In genomic region chr13:22271721-22272120, GRCm38 (mm10) we compare ENCODE assay signal across 33 mouse cellular contexts. TPM values are rescaled to one million over a fixed set of nuclear protein-coding genes. Genes with fewer than 3 reads are reported as not detected.
DNase-seq lines count a peak whose midpoint lies in the region; ATAC-seq and TF ChIP-seq lines count a peak whose summit lies in the region.
"Had no signal": no experiment of that assay in that cellular context is flagged by ENCODE, and none has a peak within 500 bp of the region (broad histone marks: within the 10 kb centered on the region; RNA-seq: fewer than 3 reads in every experiment).

No protein-coding gene starts in this region.

- H3K9ac ChIP-seq in hindbrain, embryonic 14.5 days = no peak overlapping the region
- H3K9ac ChIP-seq in midbrain, embryonic 12.5 days (replicated peaks) = no peak overlapping the region
- no peak overlapping the region for H3K9ac ChIP-seq in midbrain, embryonic 14.5 days (replicated peaks; ENCODE audit: low read length)
- no peak overlapping the region for H3K9ac ChIP-seq in midbrain, postnatal 0 days (replicated peaks; ENCODE audit: low read length, poor library complexity, severe bottlenecking)
- no peak overlapping the region for H3K9ac ChIP-seq in lung, postnatal 0 days (replicated peaks; ENCODE audit: low read depth)
- no peak overlapping the region for H3K9ac ChIP-seq in liver, postnatal 0 days (replicated peaks)
- H3K9ac ChIP-seq: embryonic facial prominence, embryonic 12.5 days; embryonic facial prominence, embryonic 15.5 days; forebrain, embryonic 12.5 days; forebrain, embryonic 15.5 days; heart, embryonic 13.5 days; hindbrain, embryonic 13.5 days had no signal

- DNase-seq in hindbrain, embryonic 14.5 days (ENCODE audit: low spot score) = peak; percentile 14
- DNase-seq in hindbrain, embryonic 10.5 days (ENCODE audit: low spot score) = no peak
- DNase-seq in midbrain, embryonic 14.5 days = peak; percentile 48
- DNase-seq in midbrain, postnatal 0 days (ENCODE audit: low spot score) = no peak
- DNase-seq in lung, postnatal 0 days (ENCODE audit: low spot score) = no peak
- DNase-seq in liver, postnatal 0 days = no peak
- DNase-seq: adrenal gland, adult 2 months; adrenal gland, postnatal 14 days; cerebellum, adult 11-12 months; cerebellum, adult 8-10 months; cerebellum, postnatal 14 days; gastrocnemius, postnatal 25 days; heart, adult 2 months; heart, postnatal 14 days had no signal

- no peaks in the 10 kb centered on the region for H3K36me3 ChIP-seq in hindbrain, embryonic 14.5 days (replicated peaks; ENCODE audit: control insufficient read depth, insufficient read depth)
- no peaks in the 10 kb centered on the region for H3K36me3 ChIP-seq in hindbrain, embryonic 10.5 days
- H3K36me3 ChIP-seq in midbrain, embryonic 12.5 days = no peaks in the 10 kb centered on the region
- H3K36me3 ChIP-seq in midbrain, embryonic 14.5 days (ENCODE audit: control insufficient read depth, insufficient read depth, low read length) = no peaks in the 10 kb centered on the region
- no peaks in the 10 kb centered on the region for H3K36me3 ChIP-seq in midbrain, postnatal 0 days (ENCODE audit: insufficient read depth, low read length)
- H3K36me3 ChIP-seq in lung, postnatal 0 days (ENCODE audit: insufficient read depth, low read length) = no peaks in the 10 kb centered on the region
- H3K36me3 ChIP-seq in liver, postnatal 0 days (replicated peaks; ENCODE audit: insufficient read depth, low read length) = no peaks in the 10 kb centered on the region
- H3K36me3 ChIP-seq: embryonic facial prominence, embryonic 12.5 days; embryonic facial prominence, embryonic 15.5 days; forebrain, embryonic 12.5 days; forebrain, embryonic 15.5 days; heart, embryonic 10.5 days; heart, embryonic 13.5 days; hindbrain, embryonic 13.5 days had no signal

- no peaks in the 10 kb centered on the region for H3K27me3 ChIP-seq in hindbrain, embryonic 14.5 days (ENCODE audit: control insufficient read depth, insufficient read depth, low read length)
- H3K27me3 ChIP-seq in hindbrain, embryonic 10.5 days (ENCODE audit: insufficient read depth, poor library complexity, severe bottlenecking) = no peaks in the 10 kb centered on the region
- no peaks in the 10 kb centered on the region for H3K27me3 ChIP-seq in midbrain, embryonic 12.5 days
- no peaks in the 10 kb centered on the region for H3K27me3 ChIP-seq in midbrain, embryonic 14.5 days (ENCODE audit: control insufficient read depth, insufficient read depth, low read length)
- H3K27me3 ChIP-seq in midbrain, postnatal 0 days (ENCODE audit: insufficient read depth, low read length) = no peaks in the 10 kb centered on the region
- no peaks in the 10 kb centered on the region for H3K27me3 ChIP-seq in lung, postnatal 0 days (replicated peaks; ENCODE audit: insufficient read depth, low read length)
- no peaks in the 10 kb centered on the region for H3K27me3 ChIP-seq in liver, postnatal 0 days (ENCODE audit: insufficient read depth, low read length)
- H3K27me3 ChIP-seq: embryonic facial prominence, embryonic 12.5 days; embryonic facial prominence, embryonic 15.5 days; forebrain, embryonic 12.5 days; forebrain, embryonic 15.5 days; heart, embryonic 13.5 days; hindbrain, embryonic 13.5 days had no signal

- 62% methylated on average over 2 of the region's 2 CpGs for WGBS in hindbrain, embryonic 14.5 days
- WGBS in hindbrain, embryonic 10.5 days = 57% methylated on average over 2 of the region's 2 CpGs
- 29% methylated on average over 2 of the region's 2 CpGs for WGBS in midbrain, embryonic 12.5 days
- WGBS in midbrain, embryonic 14.5 days = 34% methylated on average over 2 of the region's 2 CpGs
- WGBS in midbrain, postnatal 0 days = 19% methylated on average over 2 of the region's 2 CpGs
- 50% methylated on average over 2 of the region's 2 CpGs for WGBS in lung, postnatal 0 days
- 36% methylated on average over 2 of the region's 2 CpGs for WGBS in liver, postnatal 0 days (ENCODE audit: insufficient replicate concordance)

- ATAC-seq in hindbrain, embryonic 14.5 days (ENCODE audit: low FRiP score) = no peak
- peak; percentile 54 for ATAC-seq in midbrain, embryonic 12.5 days (ENCODE audit: low FRiP score, low read depth)
- ATAC-seq in midbrain, embryonic 14.5 days (ENCODE audit: low FRiP score, low TSS enrichment) = peak; percentile 71; the same call in 1 of the 2 replicates
- ATAC-seq in midbrain, postnatal 0 days (ENCODE audit: low FRiP score) = peak; percentile 65
- ATAC-seq in lung, postnatal 0 days = no peak
- no peak for ATAC-seq in liver, postnatal 0 days
- ATAC-seq: CD4-positive, CD25-positive, alpha-beta regulatory T cell, adult 4 months; forebrain, embryonic 15.5 days; hindbrain, postnatal 0 days; inflammation-experienced regulatory T-cells, adult 6 months; intestine, embryonic 16.5 days had no signal

- H3K27ac ChIP-seq in hindbrain, embryonic 14.5 days = no peak overlapping the region
- no peak overlapping the region for H3K27ac ChIP-seq in hindbrain, embryonic 10.5 days
- H3K27ac ChIP-seq in midbrain, embryonic 12.5 days (replicated peaks) = no peak overlapping the region
- no peak overlapping the region for H3K27ac ChIP-seq in midbrain, embryonic 14.5 days (replicated peaks; ENCODE audit: low read depth, low read length)
- H3K27ac ChIP-seq in midbrain, postnatal 0 days (ENCODE audit: low read depth, low read length) = no peak overlapping the region
- H3K27ac ChIP-seq in lung, postnatal 0 days (ENCODE audit: low read length) = no peak overlapping the region
- no peak overlapping the region for H3K27ac ChIP-seq in liver, postnatal 0 days (ENCODE audit: low read depth)
- H3K27ac ChIP-seq: embryonic facial prominence, embryonic 12.5 days; embryonic facial prominence, embryonic 15.5 days; forebrain, embryonic 12.5 days; forebrain, embryonic 15.5 days; heart, adult 2 months; heart, embryonic 10.5 days; heart, embryonic 13.5 days; hindbrain, embryonic 13.5 days; hindbrain, postnatal 0 days had no signal

- no peak overlapping the region for H3K4me3 ChIP-seq in hindbrain, embryonic 14.5 days (replicated peaks; ENCODE audit: low read length)
- no peak overlapping the region for H3K4me3 ChIP-seq in hindbrain, embryonic 10.5 days
- no peak overlapping the region for H3K4me3 ChIP-seq in midbrain, embryonic 12.5 days
- H3K4me3 ChIP-seq in midbrain, embryonic 14.5 days (replicated peaks; ENCODE audit: low read depth, low read length) = no peak overlapping the region
- no peak overlapping the region for H3K4me3 ChIP-seq in midbrain, postnatal 0 days (ENCODE audit: low read depth, low read length)
- no peak overlapping the region for H3K4me3 ChIP-seq in lung, postnatal 0 days (ENCODE audit: low read depth, low read length)
- no peak overlapping the region for H3K4me3 ChIP-seq in liver, postnatal 0 days (ENCODE audit: low read depth, low read length)
- H3K4me3 ChIP-seq: embryonic facial prominence, embryonic 12.5 days; embryonic facial prominence, embryonic 15.5 days; forebrain, embryonic 12.5 days; forebrain, embryonic 15.5 days; heart, adult 2 months; heart, embryonic 10.5 days; heart, embryonic 13.5 days; hindbrain, embryonic 13.5 days had no signal

- H3K4me2 ChIP-seq in hindbrain, embryonic 14.5 days (replicated peaks) = no peak overlapping the region
- no peak overlapping the region for H3K4me2 ChIP-seq in midbrain, embryonic 12.5 days (replicated peaks)
- no peak overlapping the region for H3K4me2 ChIP-seq in midbrain, embryonic 14.5 days (ENCODE audit: low read length)
- H3K4me2 ChIP-seq in midbrain, postnatal 0 days (ENCODE audit: low read depth, low read length, poor library complexity, severe bottlenecking) = no peak overlapping the region
- no peak overlapping the region for H3K4me2 ChIP-seq in lung, postnatal 0 days (replicated peaks; ENCODE audit: low read depth, low read length)
- H3K4me2 ChIP-seq in liver, postnatal 0 days (ENCODE audit: low read depth, low read length) = no peak overlapping the region
- H3K4me2 ChIP-seq: embryonic facial prominence, embryonic 12.5 days; embryonic facial prominence, embryonic 15.5 days; forebrain, embryonic 12.5 days; forebrain, embryonic 15.5 days; heart, embryonic 13.5 days; hindbrain, embryonic 13.5 days had no signal

- H3K9me3 ChIP-seq in hindbrain, embryonic 14.5 days (ENCODE audit: control insufficient read depth, low read length) = no peaks in the 10 kb centered on the region
- H3K9me3 ChIP-seq in hindbrain, embryonic 10.5 days = no peaks in the 10 kb centered on the region
- no peaks in the 10 kb centered on the region for H3K9me3 ChIP-seq in midbrain, embryonic 12.5 days
- H3K9me3 ChIP-seq in midbrain, embryonic 14.5 days (ENCODE audit: control insufficient read depth, low read length) = no peaks in the 10 kb centered on the region
- no peaks in the 10 kb centered on the region for H3K9me3 ChIP-seq in midbrain, postnatal 0 days (ENCODE audit: low read length)
- no peaks in the 10 kb centered on the region for H3K9me3 ChIP-seq in lung, postnatal 0 days (ENCODE audit: low read length)
- no peaks in the 10 kb centered on the region for H3K9me3 ChIP-seq in liver, postnatal 0 days (ENCODE audit: low read length)
- H3K9me3 ChIP-seq: embryonic facial prominence, embryonic 12.5 days; embryonic facial prominence, embryonic 15.5 days; forebrain, embryonic 12.5 days; forebrain, embryonic 15.5 days; heart, embryonic 10.5 days; heart, embryonic 13.5 days; hindbrain, embryonic 13.5 days had no signal

- TF ChIP-seq EP300 in lung, postnatal 0 days (IDR thresholded peaks at IDR 0.05) = no peak
- no peak for TF ChIP-seq EP300 in liver, postnatal 0 days (IDR thresholded peaks at IDR 0.05; ENCODE audit: low read depth)

- no peak for TF ChIP-seq CTCF in midbrain, postnatal 0 days (IDR thresholded peaks at IDR 0.05)
- no peak for TF ChIP-seq CTCF in lung, postnatal 0 days (IDR thresholded peaks at IDR 0.05)
- TF ChIP-seq CTCF in liver, postnatal 0 days (IDR thresholded peaks at IDR 0.05; ENCODE audit: low read depth) = no peak

- H3K4me1 ChIP-seq in hindbrain, embryonic 14.5 days (replicated peaks; ENCODE audit: control insufficient read depth, insufficient read depth, low read length) = no peaks in the 10 kb centered on the region
- H3K4me1 ChIP-seq in hindbrain, embryonic 10.5 days (replicated peaks) = no peaks in the 10 kb centered on the region
- H3K4me1 ChIP-seq in midbrain, embryonic 12.5 days = no peaks in the 10 kb centered on the region
- H3K4me1 ChIP-seq in midbrain, embryonic 14.5 days (ENCODE audit: control insufficient read depth, insufficient read depth, low read length) = no peaks in the 10 kb centered on the region
- no peaks in the 10 kb centered on the region for H3K4me1 ChIP-seq in midbrain, postnatal 0 days (ENCODE audit: insufficient read depth, low read length)
- no peaks in the 10 kb centered on the region for H3K4me1 ChIP-seq in lung, postnatal 0 days (ENCODE audit: insufficient read depth, low read depth, low read length)
- H3K4me1 ChIP-seq in liver, postnatal 0 days (ENCODE audit: insufficient read depth) = no peaks in the 10 kb centered on the region
- H3K4me1 ChIP-seq: embryonic facial prominence, embryonic 12.5 days; embryonic facial prominence, embryonic 15.5 days; forebrain, embryonic 12.5 days; forebrain, embryonic 15.5 days; heart, embryonic 10.5 days; heart, embryonic 13.5 days; hindbrain, embryonic 13.5 days had no signal

RNA-seq across cellular contexts. Expression of gene Vmn1r195, which starts 1.4 kb away (rescaled TPM):
- polyA plus RNA-seq in hindbrain, embryonic 14.5 days (2014; fragmentation: Nextera tagmentation; extraction: Ambion mirVana) = not detected in 2 replicates
- not detected in 2 replicates for polyA plus RNA-seq in hindbrain, embryonic 10.5 days (2016; fragmentation: Nextera tagmentation; extraction: Ambion mirVana)
- polyA plus RNA-seq in midbrain, embryonic 12.5 days (2016; fragmentation: Nextera tagmentation; extraction: Ambion mirVana) = not detected in 2 replicates
- polyA plus RNA-seq in midbrain, embryonic 14.5 days (2014; fragmentation: Nextera tagmentation; extraction: Ambion mirVana) = not detected in 2 replicates
- not detected in 2 replicates for total RNA-seq in midbrain, postnatal 0 days (2014; rRNA removed)
- not detected in 2 replicates for polyA plus RNA-seq in midbrain, postnatal 0 days (2015; fragmentation: Nextera tagmentation; extraction: Ambion mirVana)
- polyA plus RNA-seq in lung, postnatal 0 days (2015; fragmentation: Nextera tagmentation; extraction: Ambion mirVana) = not detected in 2 replicates
- polyA plus RNA-seq in liver, postnatal 0 days (2015; fragmentation: Nextera tagmentation; extraction: Ambion mirVana) = not detected in 2 replicates
- total RNA-seq: adrenal gland, adult 2 months; adrenal gland, postnatal 14 days; adrenal gland, postnatal 4 days; gastrocnemius, adult 8-10 months; gastrocnemius, postnatal 25 days; granulocyte monocyte progenitor cell, adult 5-6 weeks; heart, adult 2 months; heart, postnatal 14 days; hematopoietic stem cell, adult 5-6 weeks; hindbrain, postnatal 0 days; MEL had no signal
- polyA plus RNA-seq: adrenal gland, adult 2 months; C2C12; CD4-positive, CD25-positive, alpha-beta regulatory T cell, adult 4 months; embryonic facial prominence, embryonic 12.5 days; embryonic facial prominence, embryonic 15.5 days; forebrain, embryonic 12.5 days; forebrain, embryonic 15.5 days; heart, adult 2 months; heart, embryonic 10.5 days; heart, embryonic 13.5 days; heart, embryonic 16.5 days; hindbrain, embryonic 13.5 days; hindbrain, postnatal 0 days; inflammation-experienced regulatory T-cells, adult 6 months; intestine, embryonic 16.5 days had no signal

RNA-seq across cellular contexts. Expression of gene Vmn1r196, which starts 18.0 kb away (rescaled TPM):
- polyA plus RNA-seq in hindbrain, embryonic 14.5 days (2014; fragmentation: Nextera tagmentation; extraction: Ambion mirVana) = not detected in 2 replicates
- polyA plus RNA-seq in hindbrain, embryonic 10.5 days (2016; fragmentation: Nextera tagmentation; extraction: Ambion mirVana) = not detected in 2 replicates
- polyA plus RNA-seq in midbrain, embryonic 12.5 days (2016; fragmentation: Nextera tagmentation; extraction: Ambion mirVana) = not detected in 2 replicates
- not detected in 2 replicates for polyA plus RNA-seq in midbrain, embryonic 14.5 days (2014; fragmentation: Nextera tagmentation; extraction: Ambion mirVana)
- total RNA-seq in midbrain, postnatal 0 days (2014; rRNA removed) = not detected in 2 replicates
- not detected in 2 replicates for polyA plus RNA-seq in midbrain, postnatal 0 days (2015; fragmentation: Nextera tagmentation; extraction: Ambion mirVana)
- not detected in 2 replicates for polyA plus RNA-seq in lung, postnatal 0 days (2015; fragmentation: Nextera tagmentation; extraction: Ambion mirVana)
- polyA plus RNA-seq in liver, postnatal 0 days (2015; fragmentation: Nextera tagmentation; extraction: Ambion mirVana) = not detected in 2 replicates
- total RNA-seq: adrenal gland, adult 2 months; adrenal gland, postnatal 14 days; adrenal gland, postnatal 4 days; gastrocnemius, adult 8-10 months; gastrocnemius, postnatal 25 days; granulocyte monocyte progenitor cell, adult 5-6 weeks; heart, adult 2 months; heart, postnatal 14 days; hematopoietic stem cell, adult 5-6 weeks; hindbrain, postnatal 0 days; MEL had no signal
- polyA plus RNA-seq: adrenal gland, adult 2 months; C2C12; CD4-positive, CD25-positive, alpha-beta regulatory T cell, adult 4 months; embryonic facial prominence, embryonic 12.5 days; forebrain, embryonic 12.5 days; forebrain, embryonic 15.5 days; heart, adult 2 months; heart, embryonic 10.5 days; heart, embryonic 13.5 days; heart, embryonic 16.5 days; hindbrain, embryonic 13.5 days; hindbrain, postnatal 0 days; inflammation-experienced regulatory T-cells, adult 6 months; intestine, embryonic 16.5 days had no signal

RNA-seq across cellular contexts. Expression of gene Vmn1r194, which starts 27.7 kb away (rescaled TPM):
- polyA plus RNA-seq in hindbrain, embryonic 14.5 days (2014; fragmentation: Nextera tagmentation; extraction: Ambion mirVana) = not detected in 2 replicates
- not detected in 2 replicates for polyA plus RNA-seq in hindbrain, embryonic 10.5 days (2016; fragmentation: Nextera tagmentation; extraction: Ambion mirVana)
- polyA plus RNA-seq in midbrain, embryonic 12.5 days (2016; fragmentation: Nextera tagmentation; extraction: Ambion mirVana) = not detected in 2 replicates
- not detected in 2 replicates for polyA plus RNA-seq in midbrain, embryonic 14.5 days (2014; fragmentation: Nextera tagmentation; extraction: Ambion mirVana)
- not detected in 2 replicates for total RNA-seq in midbrain, postnatal 0 days (2014; rRNA removed)
- polyA plus RNA-seq in midbrain, postnatal 0 days (2015; fragmentation: Nextera tagmentation; extraction: Ambion mirVana) = not detected in 2 replicates
- polyA plus RNA-seq in lung, postnatal 0 days (2015; fragmentation: Nextera tagmentation; extraction: Ambion mirVana) = not detected in 2 replicates
- not detected in 2 replicates for polyA plus RNA-seq in liver, postnatal 0 days (2015; fragmentation: Nextera tagmentation; extraction: Ambion mirVana)
- total RNA-seq: adrenal gland, adult 2 months; adrenal gland, postnatal 14 days; adrenal gland, postnatal 4 days; gastrocnemius, adult 8-10 months; gastrocnemius, postnatal 25 days; granulocyte monocyte progenitor cell, adult 5-6 weeks; heart, adult 2 months; heart, postnatal 14 days; hematopoietic stem cell, adult 5-6 weeks; hindbrain, postnatal 0 days; MEL had no signal
- polyA plus RNA-seq: adrenal gland, adult 2 months; C2C12; CD4-positive, CD25-positive, alpha-beta regulatory T cell, adult 4 months; embryonic facial prominence, embryonic 12.5 days; embryonic facial prominence, embryonic 15.5 days; forebrain, embryonic 12.5 days; forebrain, embryonic 15.5 days; heart, adult 2 months; heart, embryonic 10.5 days; heart, embryonic 13.5 days; heart, embryonic 16.5 days; hindbrain, embryonic 13.5 days; hindbrain, postnatal 0 days; inflammation-experienced regulatory T-cells, adult 6 months; intestine, embryonic 16.5 days had no signal

RNA-seq across cellular contexts. Expression of gene Vmn1r193, which starts 48.8 kb away (rescaled TPM):
- polyA plus RNA-seq in hindbrain, embryonic 14.5 days (2014; fragmentation: Nextera tagmentation; extraction: Ambion mirVana) = 0.14 TPM in 1 of 2 replicates, not detected in the other
- polyA plus RNA-seq in hindbrain, embryonic 10.5 days (2016; fragmentation: Nextera tagmentation; extraction: Ambion mirVana) = not detected in 2 replicates
- polyA plus RNA-seq in midbrain, embryonic 12.5 days (2016; fragmentation: Nextera tagmentation; extraction: Ambion mirVana) = not detected in 2 replicates
- polyA plus RNA-seq in midbrain, embryonic 14.5 days (2014; fragmentation: Nextera tagmentation; extraction: Ambion mirVana) = not detected in 2 replicates
- not detected in 2 replicates for total RNA-seq in midbrain, postnatal 0 days (2014; rRNA removed)
- not detected in 2 replicates for polyA plus RNA-seq in midbrain, postnatal 0 days (2015; fragmentation: Nextera tagmentation; extraction: Ambion mirVana)
- polyA plus RNA-seq in lung, postnatal 0 days (2015; fragmentation: Nextera tagmentation; extraction: Ambion mirVana) = not detected in 2 replicates
- not detected in 2 replicates for polyA plus RNA-seq in liver, postnatal 0 days (2015; fragmentation: Nextera tagmentation; extraction: Ambion mirVana)
- total RNA-seq: adrenal gland, adult 2 months; adrenal gland, postnatal 14 days; adrenal gland, postnatal 4 days; gastrocnemius, adult 8-10 months; gastrocnemius, postnatal 25 days; granulocyte monocyte progenitor cell, adult 5-6 weeks; heart, adult 2 months; heart, postnatal 14 days; hematopoietic stem cell, adult 5-6 weeks; hindbrain, postnatal 0 days; MEL had no signal
- polyA plus RNA-seq: adrenal gland, adult 2 months; C2C12; CD4-positive, CD25-positive, alpha-beta regulatory T cell, adult 4 months; embryonic facial prominence, embryonic 12.5 days; embryonic facial prominence, embryonic 15.5 days; forebrain, embryonic 12.5 days; forebrain, embryonic 15.5 days; heart, adult 2 months; heart, embryonic 10.5 days; heart, embryonic 13.5 days; heart, embryonic 16.5 days; hindbrain, embryonic 13.5 days; hindbrain, postnatal 0 days; intestine, embryonic 16.5 days had no signal

RNA-seq across cellular contexts. Expression of gene Vmn1r197, which starts 52.7 kb away (rescaled TPM):
- polyA plus RNA-seq in hindbrain, embryonic 14.5 days (2014; fragmentation: Nextera tagmentation; extraction: Ambion mirVana) = not detected in 2 replicates
- polyA plus RNA-seq in hindbrain, embryonic 10.5 days (2016; fragmentation: Nextera tagmentation; extraction: Ambion mirVana) = not detected in 2 replicates
- not detected in 2 replicates for polyA plus RNA-seq in midbrain, embryonic 12.5 days (2016; fragmentation: Nextera tagmentation; extraction: Ambion mirVana)
- not detected in 2 replicates for polyA plus RNA-seq in midbrain, embryonic 14.5 days (2014; fragmentation: Nextera tagmentation; extraction: Ambion mirVana)
- not detected in 2 replicates for total RNA-seq in midbrain, postnatal 0 days (2014; rRNA removed)
- polyA plus RNA-seq in midbrain, postnatal 0 days (2015; fragmentation: Nextera tagmentation; extraction: Ambion mirVana) = not detected in 2 replicates
- polyA plus RNA-seq in lung, postnatal 0 days (2015; fragmentation: Nextera tagmentation; extraction: Ambion mirVana) = not detected in 2 replicates
- polyA plus RNA-seq in liver, postnatal 0 days (2015; fragmentation: Nextera tagmentation; extraction: Ambion mirVana) = not detected in 2 replicates
- total RNA-seq: adrenal gland, adult 2 months; adrenal gland, postnatal 14 days; adrenal gland, postnatal 4 days; gastrocnemius, adult 8-10 months; gastrocnemius, postnatal 25 days; granulocyte monocyte progenitor cell, adult 5-6 weeks; heart, adult 2 months; heart, postnatal 14 days; hematopoietic stem cell, adult 5-6 weeks; hindbrain, postnatal 0 days; MEL had no signal
- polyA plus RNA-seq: adrenal gland, adult 2 months; C2C12; CD4-positive, CD25-positive, alpha-beta regulatory T cell, adult 4 months; embryonic facial prominence, embryonic 12.5 days; embryonic facial prominence, embryonic 15.5 days; forebrain, embryonic 12.5 days; forebrain, embryonic 15.5 days; heart, adult 2 months; heart, embryonic 10.5 days; heart, embryonic 13.5 days; heart, embryonic 16.5 days; hindbrain, embryonic 13.5 days; hindbrain, postnatal 0 days; intestine, embryonic 16.5 days had no signal

Comparison
In these comparisons a context has a peak if more than half of its experiments do, and no peak if none do; other contexts are left out.
1. DNase-seq: peak in hindbrain, embryonic 14.5 days (single experiment) and midbrain, embryonic 14.5 days (single experiment); none in hindbrain, embryonic 10.5 days (single experiment), midbrain, postnatal 0 days (single experiment), lung, postnatal 0 days (single experiment) and liver, postnatal 0 days (single experiment).
2. ATAC-seq: peak in midbrain, embryonic 12.5 days (single experiment), midbrain, embryonic 14.5 days (single experiment) and midbrain, postnatal 0 days (single experiment); none in hindbrain, embryonic 14.5 days (single experiment), lung, postnatal 0 days (single experiment) and liver, postnatal 0 days (single experiment).